Mouse (Mus musculus) heart, adult 2 months (tissue): ENCODE measurements around the gene Olfr196.

Source experiments
- CTCF ChIP-seq: fragments of 200-600 bp; IDR thresholded peaks from 2 replicates; pipeline ENCODE4 v1.8.1; 2022; ENCODE audit warnings: antibody characterized with exemption, mild to moderate bottlenecking, moderate library complexity
- EP300 ChIP-seq: fragments of 200-500 bp; IDR thresholded peaks from 2 replicates; pipeline ENCODE4 v1.6.1; 2011; ENCODE audit warnings: low read depth, low read length, control low read depth; ENCODE audit not compliant: insufficient read depth
- POLR2A ChIP-seq: fragments of 200-500 bp; IDR thresholded peaks from 2 replicates; pipeline ENCODE4 v1.6.1; 2011; ENCODE audit warnings: mild to moderate bottlenecking, low read depth, low read length, control low read depth; ENCODE audit not compliant: insufficient read depth

- TF ChIP-seq CTCF (no peak), POLR2A (no peak), EP300 (no peak)
Observed at GRCm38 (mm10) chr16:59141105-59141504, 29.1 kb downstream of the Olfr196 start.
